Mouse (Mus musculus) embryonic facial prominence, embryonic 13.5 days (tissue): ENCODE data around the gene Epn2. TPM values are rescaled to one million over a fixed set of nuclear protein-coding genes. Genes with fewer than 3 reads are reported as not detected.

Experiments
- ATAC-seq: fragments of 200-750 bp; cut with Nextera tagmentation; 2 replicates; pipeline ENCODE4 v1.8.0; 2017; ENCODE audit warnings: low read depth; ENCODE audit not compliant: insufficient number of reproducible peaks, insufficient read depth, low FRiP score, low TSS enrichment
- H3K27ac ChIP-seq: fragments of 300-500 bp; sonication (generic); 2 replicates; pipeline ENCODE4 v1.5.1; 2015; ENCODE audit warnings: moderate library complexity, mild to moderate bottlenecking, inconsistent platforms
- H3K27me3 ChIP-seq: fragments of 300-500 bp; sonication (generic); 2 replicates; pipeline ENCODE4 v1.6.1; 2015; ENCODE audit warnings: mild to moderate bottlenecking, inconsistent platforms
- H3K36me3 ChIP-seq: fragments of 300-500 bp; sonication (generic); 2 replicates; pipeline ENCODE4 v1.6.1; 2015; ENCODE audit warnings: mild to moderate bottlenecking, inconsistent platforms
- H3K4me1 ChIP-seq: fragments of 300-500 bp; sonication (generic); 2 replicates; pipeline ENCODE4 v1.6.1; 2015; ENCODE audit warnings: inconsistent platforms
- H3K4me2 ChIP-seq: fragments of 300-500 bp; sonication (generic); 2 replicates; pipeline ENCODE4 v1.6.1; 2015; ENCODE audit warnings: moderate library complexity, mild to moderate bottlenecking, inconsistent platforms
- H3K4me3 ChIP-seq: fragments of 300-500 bp; sonication (generic); 2 replicates; pipeline ENCODE4 v1.5.1; 2015; ENCODE audit warnings: mild to moderate bottlenecking, inconsistent platforms
- H3K9ac ChIP-seq: fragments of 300-500 bp; sonication (generic); 2 replicates; pipeline ENCODE4 v1.6.1; 2015; ENCODE audit warnings: mild to moderate bottlenecking, inconsistent platforms
- H3K9me3 ChIP-seq: fragments of 300-500 bp; sonication (generic); 2 replicates; pipeline ENCODE4 v1.6.1; 2016; ENCODE audit warnings: inconsistent platforms
- WGBS: fragments of 180-500 bp; shearing (Covaris S2); methylation state at CpG from one replicate; pipeline ENCODE4 v1.1.7; 2015; ENCODE audit warnings: mixed read lengths; 5-methylcytosine and 5-hydroxymethylcytosine counted together
- polyA plus RNA-seq: library from polyadenylated mRNA; unstranded; fragments of >200 nt; fragmentation: Nextera tagmentation; extraction: Ambion mirVana; gene quantifications from 2 replicates; pipeline ENCODE4 v1.2.1, GENCODE M21; 2015

Epn2 gene
- polyA plus RNA-seq, 1 experiment from 2014 or later: 30.0 TPM

- no peak for ATAC-seq
- 83% methylated on average over 2 of the region's 2 CpGs for WGBS
- H3K27me3 ChIP-seq: no peaks in the 10 kb centered on the region
- no peak overlapping the region for H3K9ac ChIP-seq
- no peaks in the 10 kb centered on the region for H3K36me3 ChIP-seq
- no peak overlapping the region for H3K27ac ChIP-seq
- H3K4me1 ChIP-seq: peaks cover 36% of the 10 kb centered on the region
- H3K4me3 ChIP-seq: no peak overlapping the region
- no peak overlapping the region for H3K4me2 ChIP-seq
- H3K9me3 ChIP-seq: no peaks in the 10 kb centered on the region
Observed at GRCm38 (mm10) chr11:61564566-61564965, 14.9 kb downstream of the Epn2 start.

GRCm38 (mm10) chr11:61563939-61564338 is 15.5 kb downstream of the Epn2 start:
- WGBS: 82% methylated on average over 4 of the region's 4 CpGs
- Histone ChIP-seq H3K36me3 (no peaks in the 10 kb centered on the region), H3K4me3 (no peak overlapping the region), H3K4me2 (no peak overlapping the region), H3K4me1 (peaks cover 32% of the 10 kb centered on the region), H3K27me3 (no peaks in the 10 kb centered on the region), H3K27ac (no peak overlapping the region), H3K9me3 (no peaks in the 10 kb centered on the region), H3K9ac (no peak overlapping the region)
- no peak for ATAC-seq

GRCm38 (mm10) chr11:61562421-61562820 is 17.1 kb downstream of the Epn2 start:
- no peak overlapping the region for H3K9ac ChIP-seq
- H3K27ac ChIP-seq: no peak overlapping the region
- no peaks in the 10 kb centered on the region for H3K36me3 ChIP-seq
- H3K4me1 ChIP-seq: peaks cover 32% of the 10 kb centered on the region
- no peak for ATAC-seq
- no peak overlapping the region for H3K4me3 ChIP-seq
- no peaks in the 10 kb centered on the region for H3K9me3 ChIP-seq
- no peak overlapping the region for H3K4me2 ChIP-seq
- WGBS: 79% methylated on average over 5 of the region's 5 CpGs
- no peaks in the 10 kb centered on the region for H3K27me3 ChIP-seq

GRCm38 (mm10) chr11:61559572-61559971 is 19.9 kb downstream of the Epn2 start:
- WGBS: 89% methylated on average over 5 of the region's 5 CpGs
- ATAC-seq: no peak

GRCm38 (mm10) chr11:61553015-61553754 is 26.3 kb downstream of the Epn2 start:
- H3K9ac ChIP-seq: no peak overlapping the region
- H3K9me3 ChIP-seq: no peaks in the 10 kb centered on the region
- peaks cover 8% of the 10 kb centered on the region; the same call in 1 of the 2 replicates for H3K4me1 ChIP-seq
- ATAC-seq: no peak
- 72% methylated on average over 3 of the region's 3 CpGs for WGBS
- no peak overlapping the region for H3K4me3 ChIP-seq
- no peaks in the 10 kb centered on the region for H3K36me3 ChIP-seq
- no peak overlapping the region for H3K27ac ChIP-seq
- no peak overlapping the region for H3K4me2 ChIP-seq
- H3K27me3 ChIP-seq: no peaks in the 10 kb centered on the region

More at GRCm38 (mm10) chr11:61559572-61559971, 19.9 kb downstream of the Epn2 start:
- H3K9ac ChIP-seq: no peak overlapping the region
- no peak overlapping the region for H3K4me2 ChIP-seq
- H3K36me3 ChIP-seq: no peaks in the 10 kb centered on the region
- H3K27ac ChIP-seq: no peak overlapping the region
- H3K4me1 ChIP-seq: peaks cover 26% of the 10 kb centered on the region
- no peaks in the 10 kb centered on the region for H3K27me3 ChIP-seq
- no peaks in the 10 kb centered on the region for H3K9me3 ChIP-seq
- no peak overlapping the region for H3K4me3 ChIP-seq

- no peak overlapping the region for H3K4me2 ChIP-seq
- no peak for ATAC-seq
- H3K4me1 ChIP-seq: peaks cover 8% of the 10 kb centered on the region; the same call in 1 of the 2 replicates
- no peaks in the 10 kb centered on the region for H3K27me3 ChIP-seq
- no peak overlapping the region for H3K27ac ChIP-seq
- H3K4me3 ChIP-seq: no peak overlapping the region
- H3K36me3 ChIP-seq: peaks cover 13% of the 10 kb centered on the region
- H3K9me3 ChIP-seq: no peaks in the 10 kb centered on the region
- no peak overlapping the region for H3K9ac ChIP-seq
Observed at GRCm38 (mm10) chr11:61550631-61551030, 28.9 kb downstream of the Epn2 start.

- Histone ChIP-seq H3K4me2 (no peak overlapping the region), H3K27me3 (no peaks in the 10 kb centered on the region), H3K27ac (no peak overlapping the region), H3K9me3 (no peaks in the 10 kb centered on the region), H3K36me3 (peaks cover 22% of the 10 kb centered on the region), H3K9ac (no peak overlapping the region), H3K4me1 (no peaks in the 10 kb centered on the region; the same call in 1 of the 2 replicates), H3K4me3 (no peak overlapping the region)
- 92% methylated on average over 4 of the region's 4 CpGs for WGBS
- ATAC-seq: no peak
Observed at GRCm38 (mm10) chr11:61547710-61548109, 31.8 kb downstream of the Epn2 start.

- no peaks in the 10 kb centered on the region; the same call in 1 of the 2 replicates for H3K4me1 ChIP-seq
Observed at GRCm38 (mm10) chr11:61546452-61546851, 33.0 kb downstream of the Epn2 start.

GRCm38 (mm10) chr11:61545586-61545985 is 33.9 kb downstream of the Epn2 start:
- H3K27ac ChIP-seq: no peak overlapping the region
- no peaks in the 10 kb centered on the region for H3K9me3 ChIP-seq
- WGBS: 92% methylated on average over 2 of the region's 2 CpGs
- no peak for ATAC-seq
- no peaks in the 10 kb centered on the region for H3K4me1 ChIP-seq
- H3K36me3 ChIP-seq: peaks cover 27% of the 10 kb centered on the region
- no peaks in the 10 kb centered on the region for H3K27me3 ChIP-seq
- H3K9ac ChIP-seq: no peak overlapping the region
- no peak overlapping the region for H3K4me2 ChIP-seq
- H3K4me3 ChIP-seq: no peak overlapping the region

More at GRCm38 (mm10) chr11:61546452-61546851, 33.0 kb downstream of the Epn2 start:
- no peaks in the 10 kb centered on the region for H3K9me3 ChIP-seq
- H3K4me2 ChIP-seq: no peak overlapping the region
- ATAC-seq: no peak
- no peak overlapping the region for H3K9ac ChIP-seq
- peaks cover 22% of the 10 kb centered on the region for H3K36me3 ChIP-seq
- no peaks in the 10 kb centered on the region for H3K27me3 ChIP-seq
- H3K27ac ChIP-seq: no peak overlapping the region
- H3K4me3 ChIP-seq: no peak overlapping the region
- WGBS: 90% methylated on average over 10 of the region's 10 CpGs

GRCm38 (mm10) chr11:61541106-61541505 is 38.4 kb downstream of the Epn2 start:
- WGBS: 84% methylated on average over 2 of the region's 2 CpGs
- Histone ChIP-seq H3K36me3 (peaks cover 36% of the 10 kb centered on the region), H3K9ac (no peak overlapping the region), H3K27me3 (no peaks in the 10 kb centered on the region), H3K4me3 (no peak overlapping the region), H3K9me3 (no peaks in the 10 kb centered on the region), H3K4me1 (no peaks in the 10 kb centered on the region), H3K4me2 (no peak overlapping the region), H3K27ac (no peak overlapping the region)
- ATAC-seq: no peak

GRCm38 (mm10) chr11:61540642-61541041 is 38.8 kb downstream of the Epn2 start:
- no peak overlapping the region for H3K27ac ChIP-seq
- peaks cover 31% of the 10 kb centered on the region for H3K36me3 ChIP-seq
- no peak overlapping the region for H3K4me3 ChIP-seq
- no peaks in the 10 kb centered on the region for H3K27me3 ChIP-seq
- H3K4me2 ChIP-seq: no peak overlapping the region
- H3K4me1 ChIP-seq: no peaks in the 10 kb centered on the region
- H3K9me3 ChIP-seq: no peaks in the 10 kb centered on the region
- no peak for ATAC-seq
- WGBS: 73% methylated on average over 7 of the region's 7 CpGs
- H3K9ac ChIP-seq: no peak overlapping the region

- Histone ChIP-seq H3K9ac (no peak overlapping the region), H3K4me1 (no peaks in the 10 kb centered on the region), H3K4me2 (no peak overlapping the region), H3K27ac (no peak overlapping the region), H3K36me3 (peaks cover 36% of the 10 kb centered on the region), H3K27me3 (no peaks in the 10 kb centered on the region), H3K9me3 (no peaks in the 10 kb centered on the region), H3K4me3 (no peak overlapping the region)
- ATAC-seq: no peak
- WGBS: 74% methylated on average over 3 of the region's 3 CpGs
Observed at GRCm38 (mm10) chr11:61537362-61537761, 42.1 kb downstream of the Epn2 start.
